In the genomic region with DNA sequence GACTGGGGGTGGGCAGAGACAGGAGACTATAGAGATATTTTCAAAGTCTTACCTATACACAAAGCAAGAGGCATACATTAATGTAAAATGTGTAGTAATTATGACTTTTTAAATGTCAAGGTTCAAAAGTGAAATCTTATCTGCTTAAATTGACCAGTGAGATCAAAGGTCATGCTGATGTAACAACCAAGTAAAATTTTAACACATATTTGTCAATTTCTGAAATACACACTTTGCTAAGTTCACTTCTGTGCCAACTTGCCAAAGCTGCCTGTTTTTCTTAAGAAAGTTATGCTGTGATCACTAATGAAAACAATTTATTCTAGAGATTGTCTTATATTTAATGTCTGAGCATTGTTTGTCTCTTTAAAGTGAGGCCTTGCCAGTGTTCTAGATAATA, we compare ENCODE assay signal across 21 mouse cellular contexts.
"Had no signal": no experiment of that assay in that cellular context is flagged by ENCODE, and none has a peak within 500 bp of the region (broad histone marks: within the 10 kb centered on the region; RNA-seq: fewer than 3 reads in every experiment).

No protein-coding gene starts in this region.

- H3K36me3 ChIP-seq: liver, embryonic 15.5 days; midbrain, embryonic 15.5 days had no signal

- H3K4me3 ChIP-seq: limb, embryonic 12.5 days; limb, embryonic 15.5 days; liver, embryonic 12.5 days; liver, embryonic 15.5 days; midbrain, embryonic 12.5 days; midbrain, embryonic 15.5 days; neural tube, embryonic 12.5 days; neural tube, embryonic 15.5 days had no signal

- H3K4me1 ChIP-seq: limb, embryonic 12.5 days; liver, embryonic 12.5 days; liver, embryonic 15.5 days; midbrain, embryonic 15.5 days; neural tube, embryonic 12.5 days; neural tube, embryonic 15.5 days had no signal

- DNase-seq: kidney, postnatal 36 days; left cerebral cortex, postnatal 4 days; lung, adult 2 months; lung, postnatal 14 days; lung, postnatal 4 days; right cerebral cortex, adult 18-20 months; right cerebral cortex, postnatal 14 days; right cerebral cortex, postnatal 4 days; thymus, adult 2 months; thymus, postnatal 14 days; thymus, postnatal 4 days had no signal

- H3K9me3 ChIP-seq: limb, embryonic 12.5 days; limb, embryonic 15.5 days; liver, embryonic 12.5 days; liver, embryonic 15.5 days; midbrain, embryonic 12.5 days; midbrain, embryonic 15.5 days; neural tube, embryonic 12.5 days; neural tube, embryonic 15.5 days had no signal

- H3K4me2 ChIP-seq: limb, embryonic 12.5 days; limb, embryonic 15.5 days; liver, embryonic 12.5 days; liver, embryonic 15.5 days; midbrain, embryonic 12.5 days; midbrain, embryonic 15.5 days; neural tube, embryonic 12.5 days; neural tube, embryonic 15.5 days had no signal

- ATAC-seq: liver, embryonic 12.5 days; midbrain, embryonic 15.5 days had no signal

- H3K9ac ChIP-seq: limb, embryonic 12.5 days; limb, embryonic 15.5 days; liver, embryonic 12.5 days; liver, embryonic 15.5 days; midbrain, embryonic 12.5 days; midbrain, embryonic 15.5 days; neural tube, embryonic 12.5 days; neural tube, embryonic 15.5 days had no signal

- H3K27ac ChIP-seq: kidney, postnatal 0 days; limb, embryonic 12.5 days; limb, embryonic 15.5 days; liver, embryonic 12.5 days; liver, embryonic 15.5 days; midbrain, embryonic 12.5 days; midbrain, embryonic 15.5 days; neural tube, embryonic 12.5 days; neural tube, embryonic 15.5 days; stomach, postnatal 0 days had no signal

- H3K27me3 ChIP-seq: limb, embryonic 12.5 days; limb, embryonic 15.5 days; liver, embryonic 12.5 days; liver, embryonic 15.5 days; midbrain, embryonic 12.5 days; midbrain, embryonic 15.5 days; neural tube, embryonic 12.5 days; neural tube, embryonic 15.5 days had no signal
